Mouse (Mus musculus) left cerebral cortex, postnatal 10 days (tissue): ENCODE measurements at regions not wholly inside any gene's neighbourhood (a gene's known extent, or its start where the extent isn't known, plus 50 kb on each side); places are given as distances from the start of the nearest gene placed in this dataset.

Experiments used
- DNase-seq, 2 experiments: peaks; one replicate each; pipeline ENCODE4 v3.0.0; 2021 to 2022; ENCODE audit warnings: low spot score in 2 of 2, mixed read lengths in 1 of 2; ENCODE audit errors: extremely low spot score in 1 of 2
- intact Hi-C: fragments of 180-260 bp; cut with DNase I; formaldehyde crosslinking; loops from one replicate; pipeline ENCODE4 v1.15.1; 2025

DNA sequence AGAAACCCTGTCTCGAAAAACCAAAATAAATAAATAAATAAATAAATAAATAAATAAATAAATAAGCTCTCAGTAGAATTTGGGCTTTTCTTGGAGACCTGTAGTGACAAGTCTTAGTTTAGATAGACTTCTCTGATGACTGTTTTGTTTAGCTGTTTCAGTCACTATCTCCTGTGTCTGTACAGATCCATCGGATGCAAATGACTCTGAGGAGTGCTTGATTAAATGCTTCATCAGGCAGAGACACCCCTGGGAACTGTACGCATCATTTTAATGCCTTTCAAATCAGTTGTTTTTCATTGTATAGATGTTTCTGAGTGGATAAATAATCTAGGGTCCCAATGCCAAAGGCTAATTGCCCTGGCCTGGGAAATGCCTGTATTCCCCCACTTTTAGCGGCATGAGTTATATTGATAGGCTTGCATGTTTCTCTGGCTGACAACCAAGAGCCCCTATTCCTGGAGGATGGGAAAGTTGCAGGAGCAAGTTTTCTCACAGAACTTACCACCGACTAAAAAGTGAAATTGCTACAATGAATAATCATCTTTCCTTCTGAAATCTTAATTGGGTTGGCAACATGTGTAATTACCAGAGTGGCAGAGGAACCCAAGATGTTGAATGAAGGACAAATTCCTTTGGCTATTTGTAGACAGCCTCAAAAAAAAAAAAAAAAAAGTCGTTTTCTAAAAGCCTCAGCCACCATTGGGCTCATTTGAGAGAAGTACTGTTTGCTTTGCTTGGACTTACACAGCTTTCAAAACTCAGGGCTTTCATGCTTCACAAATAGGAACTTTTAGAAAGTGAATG lies 245.7 kb upstream of the Xrcc4 start:
- intact Hi-C loops: no loop called here
- DNase-seq: no peak

DNA sequence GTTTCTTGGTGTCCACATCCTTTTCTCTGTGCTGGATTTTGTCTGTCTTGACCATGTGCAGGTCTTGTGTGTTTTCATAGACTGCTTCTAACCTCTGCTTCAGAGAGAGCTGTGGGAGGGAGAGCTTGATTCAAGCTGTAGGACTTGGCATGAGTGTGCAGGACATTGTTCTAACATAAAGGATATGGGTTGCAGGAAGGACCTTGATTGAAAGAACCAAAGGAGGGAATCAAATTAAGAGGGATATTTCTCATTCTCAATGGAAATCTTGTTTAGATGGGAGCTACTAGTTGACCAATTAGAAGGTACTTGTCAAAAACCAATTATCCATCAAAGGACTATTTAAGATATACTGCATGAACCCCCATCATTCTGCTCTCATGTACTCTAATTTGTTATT lies 244.9 kb upstream of the Xrcc4 start:
- no peak for DNase-seq
- intact Hi-C loops: no loop called here

DNA sequence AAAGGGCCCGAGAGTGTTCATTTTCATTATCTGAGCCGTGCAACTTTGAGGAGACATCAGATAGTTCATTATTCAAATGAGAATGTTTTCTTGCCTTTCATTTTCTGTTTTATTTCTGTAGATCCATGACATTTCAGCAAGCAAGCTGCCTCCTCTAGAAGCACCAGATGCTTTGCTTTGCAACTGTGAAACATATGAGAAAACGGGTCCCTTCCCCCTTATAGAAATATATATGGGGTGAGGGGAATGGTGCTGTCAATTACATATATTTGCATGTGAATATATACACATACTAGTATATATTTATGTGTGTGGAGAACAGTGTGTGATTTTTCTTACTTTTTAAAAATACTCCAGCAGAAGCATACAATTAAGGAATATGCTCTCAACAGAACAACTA lies 235.8 kb upstream of the Xrcc4 start:
- intact Hi-C loops: no loop called here
- peak in 1 of 2 experiments; percentile 27 for DNase-seq

DNA sequence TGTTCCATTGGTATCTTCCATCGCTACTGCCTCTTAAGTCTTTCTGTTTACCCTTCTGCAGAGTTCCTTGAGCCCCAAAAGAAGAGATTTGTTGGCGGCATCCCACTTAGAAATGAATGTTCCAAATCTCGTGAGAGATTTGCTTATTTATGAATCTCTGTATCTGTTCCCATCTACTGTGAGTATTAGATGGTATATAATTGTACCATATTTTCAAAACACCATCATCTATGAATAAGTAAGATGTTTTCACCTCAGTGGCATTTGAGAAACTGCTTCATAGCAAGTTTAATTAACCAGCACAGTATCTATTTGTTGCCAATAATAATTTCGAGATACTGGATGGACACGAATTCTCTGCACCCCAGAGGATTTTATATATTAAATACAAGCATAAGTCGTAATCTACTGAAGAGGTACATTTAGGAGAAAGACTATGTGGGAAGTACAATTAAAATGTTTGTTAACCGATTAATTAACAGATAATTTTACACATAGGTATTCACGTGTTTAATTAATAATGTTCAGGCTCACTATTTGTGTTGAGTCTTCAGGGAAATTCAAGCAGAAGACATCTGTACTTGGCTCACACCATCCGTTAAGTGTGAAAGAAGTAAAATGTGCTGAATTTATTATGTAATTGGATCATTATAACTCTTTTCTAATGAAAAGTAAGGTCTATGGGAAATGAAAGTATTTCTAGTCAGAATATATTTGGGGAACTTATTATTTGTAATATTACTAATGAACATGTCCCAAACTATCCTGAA lies 224.0 kb upstream of the Xrcc4 start:
- intact Hi-C loops: no loop called here

DNA sequence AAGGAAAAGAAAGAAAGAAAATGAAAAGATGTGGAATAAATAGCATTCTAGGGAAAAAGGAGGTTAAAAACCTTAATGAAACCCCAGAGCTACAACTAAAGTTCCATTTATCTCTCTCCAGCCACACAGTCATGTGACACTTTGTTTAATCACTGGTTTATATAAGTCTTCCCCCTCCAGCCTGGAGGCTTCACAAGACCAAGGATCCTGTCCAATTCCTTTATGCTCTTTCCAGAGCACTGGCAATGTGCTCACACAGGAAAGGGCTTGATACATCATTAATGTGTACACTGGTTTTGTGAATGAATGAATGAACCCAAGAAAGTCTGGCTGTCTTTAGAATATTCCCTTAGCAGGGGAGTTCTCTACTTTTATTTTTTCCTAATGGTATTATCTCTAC lies 221.1 kb upstream of the Xrcc4 start:
- intact Hi-C loops: no loop called here
- DNase-seq: no peak

More for the DNA sequence above, 224.0 kb upstream of the Xrcc4 start:
- no peak for DNase-seq

DNA sequence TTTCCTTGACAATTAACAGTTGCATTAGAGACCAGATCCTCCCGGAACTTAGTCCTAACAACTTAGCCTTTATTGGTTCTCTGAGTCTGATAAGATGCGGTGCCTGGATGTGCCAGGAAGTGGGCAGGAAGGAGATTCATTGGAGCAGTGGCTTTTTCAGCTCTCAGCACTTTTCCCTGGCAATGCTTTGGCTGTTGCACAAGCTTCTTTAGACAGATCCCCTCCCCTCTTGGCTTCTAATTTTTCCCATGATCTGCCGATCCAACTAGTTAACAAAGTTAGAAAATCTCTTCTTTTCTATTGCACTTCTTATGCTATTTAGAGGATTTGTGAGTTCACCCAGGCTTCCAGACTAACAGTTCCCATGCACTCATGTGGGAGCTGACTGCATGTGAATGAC lies 211.1 kb upstream of the Xrcc4 start:
- DNase-seq: no peak
- intact Hi-C loops: no loop called here

DNA sequence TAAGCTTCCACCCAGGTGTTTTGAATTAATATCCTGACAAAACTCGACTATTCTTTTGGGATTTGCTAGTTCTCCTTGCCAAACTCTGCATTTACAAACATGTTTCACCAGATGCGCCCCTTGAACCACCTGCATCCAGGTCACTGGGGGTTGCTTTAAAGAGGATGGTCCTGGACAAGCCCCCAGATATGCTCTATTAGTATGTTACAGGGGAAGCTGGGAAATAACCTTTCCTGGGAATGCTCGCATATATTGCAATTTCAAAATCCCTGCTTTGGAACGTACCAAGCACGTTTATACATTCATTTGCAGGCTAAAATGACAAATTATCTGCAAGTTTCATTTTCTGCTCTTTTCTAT lies 205.2 kb upstream of the Xrcc4 start:
- intact Hi-C loops: no loop called here
- DNase-seq: no peak

DNA sequence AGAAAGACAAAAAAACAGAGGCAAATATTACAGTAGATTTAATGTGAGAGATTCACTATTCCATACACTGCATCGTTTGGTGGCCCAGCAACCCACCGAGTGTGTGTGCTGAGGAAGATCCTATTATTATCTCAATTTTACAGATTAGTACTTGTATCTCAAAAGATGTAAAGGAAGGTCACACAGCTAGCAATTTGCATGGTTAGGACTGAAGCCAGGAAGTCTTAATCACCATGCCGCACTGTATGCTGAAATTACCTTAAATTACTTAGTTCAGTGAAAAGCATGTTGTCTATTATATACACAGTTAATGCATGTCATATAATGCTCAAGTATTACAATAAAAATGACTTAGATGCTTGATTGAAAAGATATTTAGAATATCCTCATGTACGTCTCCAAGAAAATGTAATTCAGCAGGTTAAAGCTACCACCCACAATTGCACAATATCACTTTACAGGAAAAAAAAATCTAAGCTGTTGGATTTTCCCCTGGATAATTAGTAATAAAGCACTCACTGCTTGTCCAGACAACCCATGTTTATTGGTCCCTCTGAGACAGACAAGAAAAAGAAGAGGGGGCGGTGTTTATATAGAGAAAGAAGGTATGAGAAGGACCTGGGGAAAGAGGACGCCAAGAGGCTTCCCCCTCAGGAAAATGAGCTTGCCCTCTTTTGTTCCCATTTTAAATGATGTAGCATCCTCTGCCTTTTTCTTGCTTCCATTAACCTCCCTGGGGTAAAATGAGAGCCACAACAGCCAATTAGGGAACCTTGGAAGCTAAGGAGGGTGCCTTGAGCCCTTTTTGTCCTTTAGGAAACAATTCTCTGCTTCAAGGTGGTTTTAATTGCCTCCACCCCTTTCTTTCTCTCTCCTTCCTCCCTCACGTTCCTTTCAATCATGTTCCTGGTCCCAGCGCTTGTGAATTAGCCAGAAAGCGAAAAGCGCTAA lies 204.6 kb upstream of the Xrcc4 start:
- intact Hi-C loops: no loop called here
- DNase-seq: no peak

DNA sequence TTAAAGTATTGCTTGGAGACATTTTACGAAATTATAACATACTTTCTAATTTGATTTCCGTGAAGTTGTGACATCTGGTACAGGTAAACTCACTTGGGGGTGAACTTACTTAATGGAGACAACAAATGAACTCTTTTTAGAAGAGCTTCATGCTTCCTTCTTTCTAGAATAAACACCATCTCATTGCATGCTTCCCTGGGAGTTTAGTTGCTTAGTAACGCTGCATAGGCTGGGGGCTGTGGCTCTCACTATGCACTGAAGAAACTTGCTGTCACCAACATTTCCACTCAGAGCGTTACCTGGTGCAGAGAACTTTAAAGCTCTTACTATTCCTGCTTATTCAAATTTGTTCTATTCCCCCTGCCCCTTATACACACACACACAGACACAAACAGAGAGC lies 203.5 kb upstream of the Xrcc4 start:
- intact Hi-C loops: no loop called here
- DNase-seq: no peak

DNA sequence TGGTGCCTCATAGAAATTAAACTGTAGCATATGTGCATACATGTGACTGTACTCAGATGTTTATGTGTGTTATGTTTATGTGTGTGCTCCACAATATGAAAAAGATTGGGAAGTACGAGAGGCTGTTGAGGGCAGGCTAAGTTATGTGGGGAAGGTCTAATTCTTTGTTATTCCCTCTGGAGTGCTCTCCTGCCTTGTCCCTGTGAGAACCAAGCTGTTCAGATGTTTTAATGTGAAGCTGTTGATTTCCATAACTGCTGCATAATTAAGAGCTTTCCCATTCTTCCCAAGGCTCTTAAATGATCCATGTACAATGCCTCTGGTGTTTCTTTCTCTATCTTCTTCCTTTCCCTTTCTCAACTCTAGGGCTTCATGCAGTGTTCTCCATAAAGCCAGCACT lies 202.7 kb upstream of the Xrcc4 start:
- no peak for DNase-seq
- intact Hi-C loops: no loop called here

DNA sequence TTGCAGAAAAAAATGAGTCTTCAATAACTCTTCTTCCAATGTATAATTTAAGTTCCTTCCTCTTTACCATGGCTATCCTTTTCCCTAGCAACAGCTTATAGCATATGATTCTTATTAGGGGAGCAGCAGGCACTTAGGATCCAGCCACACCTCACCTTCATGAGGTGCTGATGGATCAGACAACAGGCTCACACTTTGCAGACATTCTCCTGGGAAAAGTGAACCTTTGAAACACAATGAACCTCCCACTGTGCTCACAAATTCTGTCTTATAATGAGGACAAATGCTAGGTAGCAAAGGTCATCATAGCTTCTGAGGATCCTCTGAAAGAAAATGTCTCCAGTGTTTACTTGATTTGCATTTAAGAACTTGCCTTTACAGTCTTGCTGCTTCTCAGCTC lies 191.6 kb upstream of the Xrcc4 start:
- DNase-seq: no peak
- intact Hi-C loops: no loop called here

DNA sequence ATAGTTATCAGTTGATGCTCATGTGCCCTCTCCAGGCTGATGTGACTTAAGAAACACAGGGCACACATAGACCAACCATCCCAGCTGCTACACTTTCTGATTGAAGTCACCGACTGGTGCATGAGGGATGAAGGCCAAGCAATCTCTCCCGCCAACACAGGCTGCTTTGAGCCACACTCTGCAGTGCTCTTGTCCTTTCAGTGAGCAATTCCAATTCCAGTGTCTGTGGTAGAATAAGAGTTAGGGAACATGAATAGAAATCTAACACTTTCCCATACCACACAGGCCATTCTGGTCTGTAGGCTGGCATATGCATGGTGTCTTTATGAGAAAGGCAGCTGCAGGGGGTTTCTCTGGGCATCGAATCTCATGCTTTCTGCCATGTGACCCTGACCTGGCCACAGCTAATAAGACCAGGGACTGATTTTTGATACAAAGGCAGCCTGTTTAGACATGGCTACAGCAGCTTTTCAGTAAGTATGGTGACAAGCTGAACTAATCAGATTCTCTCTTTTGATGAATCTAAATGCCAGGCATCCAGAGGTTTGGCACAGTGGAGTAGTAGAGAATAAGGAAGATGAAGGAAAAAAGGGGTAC lies 190.5 kb upstream of the Xrcc4 start:
- intact Hi-C loops: no loop called here

DNA sequence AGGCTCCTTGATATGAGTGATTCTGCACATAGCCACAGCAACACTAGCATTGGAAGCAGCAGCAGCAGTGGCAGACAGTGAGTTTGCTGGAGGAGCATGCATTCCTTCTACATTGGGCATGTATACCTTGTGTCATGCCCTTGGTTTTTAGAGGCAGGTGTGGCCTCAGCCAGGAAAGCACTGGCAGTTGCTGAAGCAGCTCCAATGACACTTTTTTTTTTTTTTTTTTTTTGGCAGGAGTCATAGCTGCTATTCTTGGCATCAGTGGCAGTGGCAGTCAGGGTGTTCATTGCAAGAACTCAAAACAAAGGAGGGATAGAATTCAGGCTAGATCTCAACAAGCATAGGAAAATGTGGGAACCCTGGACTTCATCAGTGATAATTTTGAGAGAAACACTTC lies 189.9 kb upstream of the Xrcc4 start:
- DNase-seq: no peak
- intact Hi-C loops: no loop called here

More for the DNA sequence above, 190.5 kb upstream of the Xrcc4 start:
- DNase-seq: peak in 1 of 2 experiments; percentile 15

DNA sequence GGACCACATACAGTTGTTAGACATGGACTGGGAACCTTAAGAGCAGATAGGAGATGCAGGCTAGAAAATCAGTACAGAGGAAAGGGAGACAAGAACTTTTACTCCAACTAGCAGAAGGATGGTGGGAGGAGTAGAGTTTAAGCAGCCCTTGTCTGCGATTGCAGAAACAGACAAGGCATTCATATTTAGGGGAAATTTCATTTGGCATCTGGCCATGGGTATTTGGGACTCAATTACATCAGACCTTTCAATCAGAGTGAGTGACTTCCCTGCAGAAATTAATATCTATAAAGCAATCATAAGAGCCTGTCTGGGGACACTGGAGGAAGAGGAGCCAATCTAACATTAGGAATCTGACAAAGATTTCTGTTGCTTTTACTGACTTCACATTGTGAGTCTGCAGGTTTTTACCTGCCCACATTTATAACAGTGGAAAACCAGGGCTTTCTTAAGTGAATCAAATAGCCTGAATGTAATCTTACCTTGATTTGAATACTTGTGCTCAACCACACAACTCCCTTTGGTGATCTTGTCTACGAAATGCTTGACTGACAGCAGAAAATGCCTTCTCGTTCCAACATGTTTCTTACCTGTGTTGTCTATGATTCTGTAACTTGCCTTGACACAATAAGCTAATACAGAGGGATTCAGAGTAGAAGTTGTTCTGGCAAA lies 169.8 kb upstream of the Xrcc4 start:
- DNase-seq: no peak
- intact Hi-C loops: no loop called here

DNA sequence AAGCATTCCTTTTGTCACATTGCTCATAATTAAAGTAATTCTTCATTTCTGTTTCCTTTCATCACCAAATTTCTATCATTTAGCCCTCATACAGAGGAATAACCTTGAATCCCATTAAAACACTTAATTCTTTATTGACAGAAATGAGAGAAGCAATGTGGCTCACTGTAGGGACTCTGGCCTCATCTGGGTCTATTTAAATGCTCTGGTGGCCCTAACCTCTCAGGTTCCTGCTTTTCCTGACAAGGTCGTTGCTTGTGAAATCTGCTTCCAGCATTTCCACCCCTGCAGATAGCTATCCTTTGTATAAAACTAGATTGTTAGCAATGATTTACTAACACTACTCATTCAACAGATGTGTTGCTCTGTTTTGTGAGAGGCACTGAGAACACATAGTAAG lies 163.6 kb upstream of the Xrcc4 start:
- DNase-seq: no peak
- intact Hi-C loops: no loop called here

DNA sequence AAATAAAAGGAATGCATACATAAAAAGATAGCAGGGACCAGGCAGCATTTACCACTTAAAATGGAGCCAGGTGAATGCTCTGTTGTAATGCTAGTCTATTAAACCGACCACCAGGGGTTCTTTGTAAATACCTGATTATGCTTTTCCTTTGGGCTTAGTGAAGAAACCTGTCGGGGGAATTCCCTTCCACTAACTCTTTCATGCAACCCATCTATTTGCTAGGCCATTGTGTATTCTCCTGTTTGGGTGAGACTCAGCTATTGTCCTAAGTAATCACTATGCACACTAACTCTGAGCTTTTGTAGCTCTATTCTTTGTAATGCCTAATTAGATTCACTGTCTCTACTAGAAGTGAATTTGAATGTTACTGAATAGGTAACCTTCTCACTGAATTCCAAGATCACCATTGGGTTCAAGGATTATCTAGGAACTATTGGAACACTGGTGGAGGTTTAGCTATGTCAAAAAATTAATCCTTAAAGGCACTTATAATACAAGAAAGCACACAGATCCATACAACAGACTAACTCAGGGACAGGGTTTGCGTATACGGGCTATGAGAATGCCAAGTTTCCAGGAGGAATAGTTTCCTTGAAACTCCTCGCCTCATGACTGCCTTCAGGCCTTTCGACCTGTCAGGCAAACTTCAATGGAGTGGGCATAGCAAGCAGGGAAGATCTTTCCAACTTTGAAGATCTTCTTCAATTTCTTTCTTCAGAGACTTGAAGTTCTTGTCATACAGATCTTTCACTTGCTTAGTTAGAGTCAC lies 156.8 kb upstream of the Xrcc4 start:
- intact Hi-C loops: no loop called here

DNA sequence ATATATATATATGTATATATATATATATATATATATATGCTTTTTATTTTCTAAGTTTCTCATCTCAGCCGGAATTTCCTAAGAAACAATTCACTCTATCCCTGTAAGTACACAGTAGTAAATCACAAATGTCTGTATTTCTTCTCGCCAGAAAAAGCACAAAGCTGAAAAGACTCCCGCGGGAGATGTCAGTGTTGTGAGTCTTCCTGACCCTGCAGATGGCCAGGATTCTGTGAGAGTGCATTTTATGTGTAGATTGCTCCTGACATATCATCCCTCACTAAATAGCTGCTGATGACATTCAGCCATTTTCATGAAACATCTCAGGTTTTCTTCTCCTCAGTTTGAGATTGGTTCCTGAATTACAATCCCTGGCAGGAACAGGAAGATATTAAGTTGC lies 148.9 kb upstream of the Xrcc4 start:
- no peak for DNase-seq
- intact Hi-C loops: no loop called here

More for the DNA sequence above, 156.8 kb upstream of the Xrcc4 start:
- DNase-seq: no peak

DNA sequence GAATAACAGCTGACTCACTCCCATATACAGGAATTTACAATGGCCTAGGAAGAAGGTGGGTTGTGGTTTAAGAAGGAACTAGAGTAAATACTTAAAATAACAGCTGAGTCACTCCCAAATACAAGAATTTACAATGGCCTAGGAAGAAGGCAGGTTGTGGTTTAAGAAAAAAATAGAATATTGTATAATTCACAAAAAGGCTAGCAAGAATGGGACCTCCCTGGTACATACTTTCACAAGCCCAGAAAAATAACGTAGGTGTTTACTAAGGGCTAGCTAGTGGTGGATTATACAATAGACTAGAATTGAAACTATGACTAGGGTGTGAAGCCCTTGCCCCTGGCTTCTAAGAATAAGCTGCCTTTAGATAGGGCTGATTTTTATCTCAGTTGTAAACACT lies 144.6 kb upstream of the Xrcc4 start:
- intact Hi-C loops: no loop called here
- DNase-seq: no peak
